Mouse (Mus musculus) spleen, adult 2 months (tissue): ENCODE measurements around the gene Inava. TPM values are rescaled to one million over a fixed set of nuclear protein-coding genes. Genes with fewer than 3 reads are reported as not detected.

Experiments
- DNase-seq, 2 experiments: peaks; one replicate each; pipeline versions ENCODE4 v3.0.0 to v3.0.0-alpha.2; 2012 to 2021; ENCODE audit warnings: low spot score in 2 of 2, low read depth in 1 of 2
- H3K27ac ChIP-seq: fragments of 200-500 bp; 2 replicates; pipeline ENCODE4 v1.5.1; 2012; ENCODE audit warnings: low read length, inconsistent platforms; ENCODE audit not compliant: insufficient read depth
- H3K27me3 ChIP-seq: fragments of 200-500 bp; 2 replicates; pipeline ENCODE4 v1.6.1; 2012; ENCODE audit warnings: mild to moderate bottlenecking, moderate library complexity, low read length, inconsistent platforms; ENCODE audit not compliant: control insufficient read depth, insufficient read depth
- H3K36me3 ChIP-seq: fragments of 200-500 bp; 2 replicates; pipeline ENCODE4 v1.6.1; 2012; ENCODE audit warnings: mild to moderate bottlenecking, low read length, inconsistent platforms; ENCODE audit not compliant: control insufficient read depth, insufficient read depth
- H3K4me1 ChIP-seq: fragments of 200-500 bp; 2 replicates; pipeline ENCODE4 v1.6.1; 2011; ENCODE audit warnings: inconsistent platforms; ENCODE audit not compliant: control insufficient read depth, insufficient read depth, insufficient read length
- H3K4me3 ChIP-seq: fragments of 200-500 bp; 2 replicates; pipeline ENCODE4 v1.5.1; 2011; ENCODE audit warnings: mild to moderate bottlenecking, inconsistent platforms; ENCODE audit not compliant: insufficient read depth, insufficient read length; ENCODE audit errors: extremely low read depth
- CTCF ChIP-seq: fragments of 200-500 bp; IDR thresholded peaks from 2 replicates; pipeline ENCODE4 v1.5.1; 2011; ENCODE audit warnings: mild to moderate bottlenecking, inconsistent platforms; ENCODE audit not compliant: insufficient read depth, insufficient read length, insufficient replicate concordance; ENCODE audit errors: extremely low read depth
- POLR2A ChIP-seq: fragments of 200-500 bp; IDR thresholded peaks from 2 replicates; pipeline ENCODE4 v1.6.1; 2011; ENCODE audit warnings: low read depth, low read length, inconsistent platforms
- WGBS: fragments of 180-500 bp; shearing (Covaris S2); methylation state at CpG from one replicate; pipeline ENCODE4 v1.1.7; 2018; 5-methylcytosine and 5-hydroxymethylcytosine counted together
- polyA plus RNA-seq: library from polyadenylated mRNA; depleted of rRNA; stranded (reverse); fragments of >200 nt; gene quantifications from 2 replicates; pipeline ENCODE4 v1.2.3, GENCODE M21; 2012

The Inava gene
- polyA plus RNA-seq, 1 experiment: 0.15 TPM

GRCm38 (mm10) chr1:136225846-136226245 lies 8.2 kb downstream of the Inava start:
- 95% methylated on average over 8 of the region's 8 CpGs for WGBS
- no peak overlapping the region for H3K4me3 ChIP-seq
- no peak overlapping the region for H3K27ac ChIP-seq
- H3K36me3 ChIP-seq: no peaks in the 10 kb centered on the region
- H3K27me3 ChIP-seq: no peaks in the 10 kb centered on the region
- DNase-seq: no peak
- TF ChIP-seq POLR2A (no peak), CTCF (no peak)
- H3K4me1 ChIP-seq: no peaks in the 10 kb centered on the region

GRCm38 (mm10) chr1:136223758-136224342 lies 10.2 kb downstream of the Inava start:
- Histone ChIP-seq H3K4me3 (no peak overlapping the region), H3K36me3 (no peaks in the 10 kb centered on the region), H3K27ac (no peak overlapping the region), H3K4me1 (no peaks in the 10 kb centered on the region), H3K27me3 (no peaks in the 10 kb centered on the region)
- TF ChIP-seq CTCF (no peak), POLR2A (no peak)
- no peak for DNase-seq
- 86% methylated on average over 10 of the region's 10 CpGs for WGBS

- Histone ChIP-seq H3K27ac (no peak overlapping the region), H3K4me3 (no peak overlapping the region), H3K36me3 (no peaks in the 10 kb centered on the region), H3K27me3 (no peaks in the 10 kb centered on the region), H3K4me1 (no peaks in the 10 kb centered on the region)
- 86% methylated on average over 10 of the region's 10 CpGs for WGBS
- no peak for DNase-seq
- TF ChIP-seq POLR2A (no peak), CTCF (no peak)
Measured at GRCm38 (mm10) chr1:136222386-136222785, 11.7 kb downstream of the Inava start.

GRCm38 (mm10) chr1:136220037-136220871 lies 13.8 kb downstream of the Inava start:
- Histone ChIP-seq H3K36me3 (no peaks in the 10 kb centered on the region), H3K27ac (no peak overlapping the region), H3K4me3 (no peak overlapping the region), H3K27me3 (no peaks in the 10 kb centered on the region), H3K4me1 (no peaks in the 10 kb centered on the region)
- 84% methylated on average over 10 of the region's 10 CpGs for WGBS
- DNase-seq: no peak
- no peak for TF ChIP-seq CTCF
- TF ChIP-seq POLR2A: no peak

GRCm38 (mm10) chr1:136214304-136214703 lies 19.8 kb downstream of the Inava start:
- no peak for TF ChIP-seq POLR2A
- TF ChIP-seq CTCF: no peak
- no peak overlapping the region for H3K4me3 ChIP-seq
- H3K27ac ChIP-seq: no peak overlapping the region
- WGBS: 90% methylated on average over 15 of the region's 15 CpGs
- H3K4me1 ChIP-seq: no peaks in the 10 kb centered on the region
- H3K36me3 ChIP-seq: no peaks in the 10 kb centered on the region
- H3K27me3 ChIP-seq: no peaks in the 10 kb centered on the region
- no peak for DNase-seq

- no peak within 1 kb of the TSS for H3K27ac ChIP-seq
- TF ChIP-seq CTCF (peak; percentile 73; the same call in 1 of the 2 replicates), POLR2A (no peak)
- WGBS: 39% methylated on average over 3 of the region's 3 CpGs
- H3K4me3 ChIP-seq: no peak within 1 kb of the TSS
- no peaks in the 10 kb centered on the region for H3K27me3 ChIP-seq
- H3K36me3 ChIP-seq: no peaks in the 10 kb centered on the region
- peak; percentile 8 to 14 for DNase-seq
- no peaks in the 10 kb centered on the region for H3K4me1 ChIP-seq
Measured at GRCm38 (mm10) chr1:136212803-136213202, 21.3 kb downstream of the Inava start, which contains the start of gene Mroh3. TSS of gene Mroh3 (minus strand) at chr1:136212828.

GRCm38 (mm10) chr1:136190033-136190432 lies 44.0 kb downstream of the Inava start:
- H3K4me3 ChIP-seq: no peak overlapping the region
- WGBS: 92% methylated on average over 5 of the region's 5 CpGs
- no peak for DNase-seq
- H3K4me1 ChIP-seq: no peaks in the 10 kb centered on the region
- H3K36me3 ChIP-seq: no peaks in the 10 kb centered on the region
- TF ChIP-seq CTCF: no peak
- TF ChIP-seq POLR2A: no peak
- H3K27me3 ChIP-seq: no peaks in the 10 kb centered on the region
- H3K27ac ChIP-seq: no peak overlapping the region
